Mouse (Mus musculus) heart, postnatal 0 days (tissue): ENCODE data around the gene Aprt.

Experiments used
- CTCF ChIP-seq: IDR thresholded peaks from 2 replicates; pipeline ENCODE4 v1.5.1; 2016; ENCODE audit warnings: antibody characterized with exemption, control low read depth, low read depth
- EP300 ChIP-seq: IDR thresholded peaks from 2 replicates; pipeline ENCODE4 v1.6.1; 2016; ENCODE audit warnings: antibody characterized with exemption, low read depth

DNA sequence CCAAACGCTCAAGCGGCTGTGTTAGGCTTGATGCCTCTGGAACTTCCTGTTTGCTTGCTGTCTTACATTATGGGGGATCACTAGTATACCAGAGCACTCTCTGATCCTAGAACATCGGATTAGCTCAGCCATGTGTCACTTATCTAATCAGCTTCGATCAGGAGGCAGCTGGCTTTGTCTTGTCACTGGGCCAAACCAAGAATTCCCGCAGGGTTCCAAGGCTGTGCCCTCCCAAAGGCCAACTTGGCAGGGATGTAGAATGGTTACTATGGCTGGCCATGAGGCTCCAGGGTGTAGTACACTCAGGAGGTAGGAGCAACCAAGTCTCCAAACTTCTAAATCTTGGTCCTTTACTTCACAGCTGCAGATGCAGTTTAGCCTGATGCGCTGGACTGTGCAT is 9.9 kb downstream of the Aprt start:
- no peak for TF ChIP-seq CTCF
- no peak for TF ChIP-seq EP300
